Mouse (Mus musculus) frontal cortex, postnatal 25 days (tissue): Measurements from ENCODE around the gene Gap43.
"Not testable (repeated sequence)": the region's sequence is repeated elsewhere in the genome, so short reads cannot be mapped to it uniquely, and the experiment has no call there.

Source experiments
- DNase-seq, 2 experiments: peaks; one replicate each; pipeline ENCODE4 v3.0.0; 2022; ENCODE audit warnings: low spot score in 2 of 2

Gap43 gene

DNA sequence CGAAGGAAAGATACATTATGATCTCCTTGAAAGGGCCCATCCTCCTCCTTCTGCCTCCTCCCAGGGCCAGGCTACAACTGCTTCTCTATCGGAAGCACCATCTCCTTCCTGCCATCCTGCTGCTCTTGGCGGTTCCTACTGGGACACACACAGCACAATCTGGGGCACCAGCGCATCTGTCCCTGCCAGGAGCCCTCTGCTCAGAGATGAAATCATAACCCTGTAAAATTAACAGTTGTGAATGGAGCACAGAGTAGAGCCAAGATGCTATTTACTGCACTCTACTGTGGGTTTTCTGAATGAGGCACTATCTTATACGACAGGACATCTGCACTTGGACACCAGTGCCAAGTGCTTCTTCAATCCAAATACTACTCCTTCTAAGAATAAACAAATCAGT, 46.0 kb downstream of the Gap43 start:
- no peak for DNase-seq

DNA sequence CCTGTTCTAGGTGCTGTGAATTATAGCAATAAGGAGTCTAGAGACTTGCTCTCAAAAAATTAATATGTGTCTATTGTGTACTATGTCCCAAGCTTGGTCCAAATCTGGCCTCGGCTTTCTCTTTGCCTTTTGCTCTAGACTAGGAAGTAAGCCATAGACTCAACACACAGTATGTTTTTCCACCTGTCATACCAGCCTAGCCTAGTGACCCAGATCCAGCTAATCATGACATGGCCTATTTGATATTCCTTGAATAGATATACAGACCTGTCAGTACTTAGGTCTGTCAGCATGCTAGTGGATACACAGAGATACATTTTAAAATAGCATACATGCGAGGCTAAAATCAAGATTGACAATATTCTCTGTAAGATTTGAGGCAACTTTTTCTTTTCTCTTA, 46.4 kb downstream of the Gap43 start:
- DNase-seq = no peak

DNA sequence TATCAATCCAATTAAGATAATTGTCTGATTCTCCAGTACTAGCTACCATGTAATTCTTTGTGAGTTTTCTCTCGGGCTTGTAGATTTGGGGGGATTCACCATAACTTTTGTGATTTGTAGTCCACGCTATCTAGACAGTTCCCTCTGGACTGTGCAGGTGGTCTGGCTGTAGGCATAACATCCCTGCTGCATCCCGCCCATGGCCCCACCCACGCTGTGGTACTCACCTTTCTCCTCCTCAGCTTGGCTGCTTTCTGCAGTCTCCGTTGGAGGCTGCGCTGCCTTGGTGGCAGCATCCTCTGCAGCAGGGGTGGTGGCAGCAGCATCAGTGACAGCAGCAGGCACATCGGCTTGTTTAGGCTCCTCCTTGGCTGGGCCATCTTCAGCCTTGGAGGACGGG, 48.9 kb downstream of the Gap43 start:
- no peak for DNase-seq

DNA sequence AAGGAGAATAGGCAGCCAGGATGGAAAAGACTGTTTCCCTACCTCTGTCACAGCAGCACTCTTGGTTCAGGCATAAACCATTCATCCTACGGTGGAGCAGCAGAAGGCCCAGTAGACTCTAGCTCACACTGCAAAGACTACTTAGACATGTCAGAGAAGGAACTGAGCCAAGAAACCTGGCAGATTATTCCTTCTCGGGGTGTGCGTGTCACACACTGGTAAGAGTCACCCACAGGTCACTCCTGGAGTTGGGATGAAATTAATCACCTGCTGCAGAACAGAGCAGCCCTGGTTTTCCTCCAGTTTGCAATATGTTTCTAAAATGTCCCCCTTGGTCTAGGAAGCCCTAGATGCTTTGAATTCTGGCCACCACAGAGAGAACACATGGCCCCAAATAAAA, 56.4 kb downstream of the Gap43 start:
- no peak for DNase-seq

DNA sequence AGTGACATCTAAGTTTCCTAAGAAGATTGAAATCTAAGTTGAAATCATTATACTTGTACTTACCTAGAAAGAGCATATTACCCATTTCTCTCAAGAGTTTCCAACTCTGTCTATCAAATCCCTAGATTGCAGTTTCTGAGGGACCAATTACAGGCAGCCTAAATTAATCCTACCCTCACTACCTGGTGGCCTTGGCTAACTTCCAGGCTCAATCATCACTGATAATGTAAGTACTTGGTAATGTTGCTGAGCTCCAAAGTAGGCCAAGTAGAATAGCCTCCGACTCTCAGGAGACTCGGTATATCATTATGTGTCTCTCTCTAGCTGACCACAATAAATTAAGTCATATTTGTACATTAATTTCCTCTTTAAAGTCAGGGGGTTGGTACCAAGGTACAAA, 62.7 kb downstream of the Gap43 start:
- no peak for DNase-seq

DNA sequence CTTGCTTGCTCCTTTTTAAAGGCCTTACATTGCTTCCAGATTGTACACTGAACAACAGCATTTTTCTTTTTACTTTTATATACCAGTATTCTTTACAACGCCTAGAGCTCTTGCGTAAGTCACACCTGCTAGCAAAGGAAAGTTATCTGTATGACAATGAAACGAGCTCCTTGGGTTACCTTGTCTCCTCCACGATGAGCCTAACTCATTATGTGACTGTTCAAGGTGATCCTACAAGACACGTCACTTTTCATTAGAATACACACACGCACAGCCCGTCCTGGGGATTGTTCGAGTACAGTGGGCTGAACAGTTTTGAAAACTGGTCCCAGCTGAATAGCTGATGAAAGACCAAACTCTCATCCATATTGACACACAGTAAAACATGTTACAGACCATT, 63.2 kb downstream of the Gap43 start:
- no peak for DNase-seq

DNA sequence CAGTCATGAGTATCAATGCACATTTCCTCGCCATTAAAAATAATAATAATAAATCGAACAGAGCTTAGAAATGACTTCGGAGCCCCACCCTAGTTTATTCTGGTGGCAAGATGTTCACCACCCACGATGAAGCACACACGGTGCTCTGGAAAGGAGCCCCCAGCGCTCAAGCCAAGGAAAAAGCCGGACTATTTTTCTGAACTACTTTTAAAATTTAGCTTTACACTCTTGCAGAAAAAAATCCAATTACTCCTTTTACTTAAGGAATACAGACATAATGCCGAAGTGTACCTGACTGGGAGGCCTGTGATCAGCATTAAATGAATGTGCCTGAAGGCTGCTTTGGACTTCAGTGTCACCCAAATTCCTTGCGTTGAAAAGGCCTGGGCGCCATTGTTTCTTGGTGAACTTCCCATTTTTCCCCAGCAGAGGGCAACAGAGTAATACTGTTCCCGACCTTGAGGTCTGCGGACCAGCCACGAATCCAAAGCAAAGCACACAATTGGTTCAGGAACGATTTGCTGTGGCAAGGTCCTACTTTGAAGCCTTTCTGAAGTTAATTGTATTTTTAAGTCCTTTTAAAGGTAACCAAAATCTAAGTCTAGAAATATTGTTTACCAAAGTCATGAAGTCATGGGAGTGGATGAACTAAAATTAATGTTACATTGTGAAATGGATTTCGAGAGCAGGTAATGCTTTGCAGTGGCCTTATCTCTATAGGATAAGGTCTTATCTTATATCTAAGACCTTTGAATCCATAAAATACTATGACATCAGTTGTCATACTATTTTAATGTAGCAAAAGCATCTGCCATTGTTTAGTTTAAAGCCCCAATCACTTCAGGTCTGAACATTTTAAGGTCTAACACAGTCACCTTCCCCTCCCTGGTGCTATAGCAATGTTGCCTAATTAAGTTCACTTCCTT, 64.0 kb downstream of the Gap43 start:
- peak; percentile 67 to 81 for DNase-seq

DNA sequence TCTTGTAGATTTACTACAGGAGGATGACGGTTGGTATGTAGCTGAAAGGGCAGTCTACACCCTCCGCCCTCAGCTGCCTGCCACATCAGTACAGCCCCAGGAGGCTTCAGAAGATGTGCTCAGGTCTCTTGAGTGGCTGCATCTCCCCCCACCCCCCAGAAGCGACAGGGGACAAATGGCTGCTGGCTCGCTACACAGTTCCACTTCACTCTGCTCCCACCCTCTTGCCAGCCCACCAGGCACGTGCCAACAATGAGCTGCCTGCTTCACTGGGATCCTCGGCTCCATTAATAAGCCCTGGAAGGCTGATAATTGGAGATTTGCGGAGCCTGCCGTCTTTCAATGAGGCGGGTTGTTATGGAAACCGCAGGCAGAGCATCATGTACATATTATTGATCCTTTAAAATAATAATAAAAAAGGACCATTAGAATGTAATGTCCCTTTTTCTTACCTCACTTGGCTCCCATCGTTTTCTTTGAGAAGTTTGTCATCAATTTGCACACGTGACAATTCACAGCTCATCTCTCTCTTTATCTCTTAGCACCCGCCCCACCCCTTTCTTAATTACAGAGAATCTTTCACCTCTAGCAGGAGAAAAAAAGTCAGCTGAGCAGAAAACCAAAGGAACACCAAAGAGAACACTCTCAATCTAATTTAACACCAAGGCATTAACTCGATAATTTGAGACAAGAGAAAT, 64.8 kb downstream of the Gap43 start:
- no peak for DNase-seq

DNA sequence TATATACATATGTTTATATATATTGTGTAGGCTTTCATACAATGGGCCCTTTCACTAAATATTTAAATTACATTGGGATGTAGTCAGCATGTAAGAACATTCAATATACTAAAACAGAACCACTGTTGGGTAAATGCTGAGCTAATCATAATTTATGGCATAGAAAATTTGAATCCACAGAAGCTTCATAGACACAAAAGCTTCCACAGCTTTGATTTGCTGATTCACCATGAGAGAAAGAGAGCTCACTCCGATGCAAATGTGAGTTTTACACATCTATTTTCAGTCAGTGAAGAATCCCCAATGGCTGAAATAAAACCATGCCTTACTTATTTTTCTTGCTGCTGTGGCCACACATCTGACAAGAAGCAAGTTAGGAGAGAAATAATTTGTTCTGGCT, 69.2 kb downstream of the Gap43 start:
- no peak for DNase-seq

DNA sequence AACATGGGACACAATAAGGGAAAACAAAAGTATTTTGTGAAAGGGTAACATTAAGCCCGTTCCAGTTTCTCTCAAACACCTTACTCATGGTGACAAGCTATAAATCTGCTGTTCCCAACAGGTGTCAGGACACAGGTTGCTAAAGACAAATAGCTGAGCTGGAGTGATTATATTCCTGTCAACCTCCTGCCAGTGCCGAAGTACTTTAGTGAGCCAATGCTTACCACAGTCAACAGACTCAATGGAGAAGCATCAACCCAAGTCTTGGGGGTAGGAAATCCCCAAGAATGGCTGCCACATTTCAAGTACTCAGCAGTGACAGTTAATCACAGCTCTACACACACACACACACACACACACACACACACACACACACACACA, 70.9 kb downstream of the Gap43 start:
- DNase-seq = no peak

DNA sequence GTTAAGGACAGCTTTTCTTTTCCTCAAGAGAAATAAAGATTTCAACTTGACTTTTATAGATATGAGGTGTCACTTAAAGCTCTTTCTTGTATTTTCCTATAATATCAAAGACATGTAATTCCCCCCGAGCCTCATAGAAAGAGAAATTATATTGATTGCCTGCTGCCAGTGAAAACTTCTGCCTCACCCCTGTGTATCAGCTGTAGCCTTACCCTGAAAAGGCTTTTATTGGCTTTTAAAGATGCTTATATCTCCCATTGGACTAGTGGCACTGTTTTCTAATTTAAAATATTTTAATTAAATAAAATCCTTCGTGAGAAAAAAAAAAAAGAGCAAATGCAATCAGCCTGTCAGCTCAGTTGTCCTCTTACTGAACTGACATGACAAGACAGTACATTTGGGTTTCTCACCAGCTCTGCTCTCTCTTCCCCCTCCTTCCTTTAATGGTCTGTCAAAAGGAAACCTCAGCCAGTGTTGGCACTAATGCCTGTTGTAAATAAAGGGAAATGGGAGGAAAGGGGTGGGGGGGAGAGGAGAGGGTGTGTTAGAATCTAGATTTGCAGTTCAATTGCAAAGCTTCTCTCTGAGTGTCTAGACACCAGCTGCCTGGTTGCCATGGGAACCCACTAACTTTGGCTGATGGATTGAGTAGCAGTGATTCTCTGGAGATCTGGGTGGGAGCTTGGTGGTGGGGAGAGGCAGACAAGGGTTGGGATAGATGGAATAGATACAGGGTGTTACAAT, 71.4 kb downstream of the Gap43 start:
- peak; percentile 29 to 34 for DNase-seq

DNA sequence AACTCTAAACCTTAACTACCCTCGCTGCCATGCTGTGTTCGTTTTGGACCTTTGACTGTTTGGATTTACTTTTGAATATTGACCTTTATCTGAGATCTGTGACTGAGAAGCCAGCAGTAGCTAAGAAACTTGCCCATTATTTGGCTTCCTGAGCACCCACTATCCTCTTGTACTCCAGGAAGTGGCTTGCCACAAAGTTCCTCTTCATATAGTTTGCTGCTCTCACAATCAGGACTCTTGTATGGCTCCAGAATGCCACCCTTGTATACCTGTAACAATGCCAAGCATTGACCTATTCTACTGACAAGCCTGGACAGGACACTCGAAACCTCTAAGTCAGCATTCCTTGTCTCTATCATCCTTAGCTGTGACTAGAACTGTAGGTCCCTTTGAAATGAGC, 75.3 kb downstream of the Gap43 start:
- no peak for DNase-seq

DNA sequence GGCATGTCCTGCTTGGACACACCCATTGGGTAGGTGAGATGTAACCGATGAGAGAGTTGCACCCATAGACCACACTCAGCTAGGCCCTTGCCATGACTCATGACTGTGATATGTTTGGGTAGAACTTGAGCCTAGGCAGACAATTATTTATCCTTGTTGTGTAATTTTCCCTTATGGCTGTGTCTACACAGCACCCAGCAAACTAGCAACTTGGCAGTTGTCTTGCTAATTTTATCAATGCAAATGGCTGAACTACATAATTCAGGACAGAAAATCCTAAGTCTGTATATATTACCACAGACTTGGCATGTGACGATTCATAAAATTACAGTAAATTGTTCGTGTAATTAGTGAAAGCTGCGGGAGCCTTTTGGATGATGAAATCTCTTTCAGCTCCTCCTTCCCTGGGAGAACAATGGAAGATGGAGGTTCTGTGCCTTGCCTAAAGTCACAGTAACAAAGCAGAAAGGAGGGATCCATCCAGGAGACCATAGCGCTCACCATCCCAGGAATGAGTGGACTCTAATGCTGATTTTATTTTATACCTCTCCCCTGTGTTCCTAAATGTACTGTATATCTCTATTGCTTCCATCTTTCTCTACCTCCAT, 77.4 kb downstream of the Gap43 start:
- no peak for DNase-seq

DNA sequence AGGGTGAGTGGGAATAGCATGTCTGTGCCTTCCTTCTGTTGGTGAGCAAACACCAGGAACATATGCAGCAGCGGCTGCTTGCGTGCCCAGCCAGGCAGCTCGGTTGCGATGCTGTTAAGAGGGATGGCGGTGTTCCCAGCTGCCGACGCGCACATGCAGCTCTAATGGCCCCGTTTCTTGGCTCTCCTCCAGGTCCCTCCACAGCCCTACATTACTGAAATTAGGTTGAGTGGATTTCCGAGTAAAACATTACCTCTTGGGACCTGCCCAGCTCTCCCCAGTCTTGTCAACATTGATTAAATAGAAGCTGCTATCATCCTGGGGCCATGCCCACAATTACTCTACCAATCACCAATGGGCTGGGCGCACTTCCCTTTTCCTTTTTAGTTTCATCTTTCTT, 84.8 kb downstream of the Gap43 start:
- peak; percentile 41 to 43 for DNase-seq

DNA sequence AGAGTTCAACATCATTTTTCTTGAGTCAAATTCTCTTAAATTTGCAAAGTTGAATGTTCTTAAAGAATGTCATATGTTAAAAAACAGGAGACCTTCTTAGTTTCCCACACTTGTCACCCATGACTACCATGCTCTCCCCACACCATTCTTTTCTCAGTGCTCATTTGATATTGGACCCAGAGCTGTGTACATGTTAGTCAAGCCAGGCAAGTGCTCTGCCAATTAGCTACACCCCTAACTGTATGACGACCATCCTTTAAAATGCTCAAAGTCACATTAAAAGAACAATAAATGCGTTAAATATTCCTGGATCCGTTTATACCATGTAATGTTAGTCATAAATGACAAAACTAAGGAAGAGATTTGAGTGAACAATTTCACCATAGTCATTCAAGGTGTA, 85.2 kb downstream of the Gap43 start:
- DNase-seq = no peak

DNA sequence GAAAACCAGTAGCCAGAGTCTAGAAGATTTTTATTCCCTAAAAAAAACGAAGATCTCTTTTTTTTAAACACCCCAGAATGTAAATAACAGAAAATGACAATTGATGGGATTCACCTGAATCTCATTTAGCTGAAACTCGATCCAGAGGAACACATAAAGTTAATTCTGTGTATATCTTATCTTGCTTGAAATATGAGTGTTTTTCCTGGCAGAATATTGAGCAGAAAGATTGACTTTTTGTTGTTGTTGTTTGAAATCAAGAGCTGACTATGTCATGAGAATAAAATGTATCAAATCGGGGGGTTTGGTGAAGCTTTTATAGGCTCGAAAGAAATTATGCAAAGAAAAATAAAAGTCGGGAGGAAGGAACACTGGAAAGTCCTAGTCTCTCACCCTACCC, 88.2 kb downstream of the Gap43 start:
- DNase-seq = no peak

DNA sequence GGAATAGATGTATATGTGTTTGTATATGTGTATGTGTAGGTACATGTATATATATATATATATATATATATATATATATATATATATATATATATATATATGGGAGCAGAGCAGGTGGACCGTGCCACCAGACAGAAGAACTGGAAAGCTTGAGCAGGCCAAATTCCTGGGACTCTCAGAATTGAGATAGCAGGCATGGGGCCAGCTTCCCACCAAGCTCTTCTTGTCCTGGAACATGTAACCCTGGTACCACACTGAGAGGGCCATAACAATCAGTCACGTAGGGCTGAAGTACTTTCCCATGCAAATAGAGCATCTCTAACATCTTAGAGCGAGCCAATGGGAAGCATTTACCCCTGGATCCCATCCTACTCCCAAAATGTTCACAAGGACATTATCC, 96.3 kb downstream of the Gap43 start:
- DNase-seq = not testable (repeated sequence)

DNA sequence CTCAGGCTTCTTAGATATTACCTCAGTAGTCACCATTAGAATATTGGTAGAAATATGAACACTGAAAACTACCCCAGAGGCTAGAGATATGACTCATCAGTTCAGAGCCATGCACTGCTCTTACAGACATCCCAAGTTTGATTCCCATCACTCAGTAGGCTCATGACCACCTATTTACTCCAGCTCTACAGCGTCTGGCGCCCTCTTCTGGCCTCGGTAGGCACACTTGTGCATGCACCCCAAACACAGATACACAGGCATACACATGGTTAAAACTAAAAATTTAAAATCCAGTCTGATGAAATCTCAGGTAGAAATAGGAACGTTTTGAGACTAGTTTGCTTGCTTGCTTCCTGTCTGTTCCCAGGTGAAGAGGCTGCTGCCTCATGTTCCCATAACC, 109.1 kb downstream of the Gap43 start:
- no peak for DNase-seq
